Mouse (Mus musculus) Muller cell, postnatal 12 days (primary cell): ENCODE measurements at regions not wholly inside any gene's neighbourhood (a gene's known extent, or its start where the extent isn't known, plus 50 kb on each side); places are given as distances from the start of the nearest gene placed in this dataset.
"Not testable (repeated sequence)": the region's sequence is repeated elsewhere in the genome, so short reads cannot be mapped to it uniquely, and the experiment has no call there.

ENCODE experiments used
- DNase-seq: peaks from one replicate; pipeline ENCODE4 v3.0.0-alpha.2; 2015; ENCODE audit errors: inconsistent ontology term

DNA sequence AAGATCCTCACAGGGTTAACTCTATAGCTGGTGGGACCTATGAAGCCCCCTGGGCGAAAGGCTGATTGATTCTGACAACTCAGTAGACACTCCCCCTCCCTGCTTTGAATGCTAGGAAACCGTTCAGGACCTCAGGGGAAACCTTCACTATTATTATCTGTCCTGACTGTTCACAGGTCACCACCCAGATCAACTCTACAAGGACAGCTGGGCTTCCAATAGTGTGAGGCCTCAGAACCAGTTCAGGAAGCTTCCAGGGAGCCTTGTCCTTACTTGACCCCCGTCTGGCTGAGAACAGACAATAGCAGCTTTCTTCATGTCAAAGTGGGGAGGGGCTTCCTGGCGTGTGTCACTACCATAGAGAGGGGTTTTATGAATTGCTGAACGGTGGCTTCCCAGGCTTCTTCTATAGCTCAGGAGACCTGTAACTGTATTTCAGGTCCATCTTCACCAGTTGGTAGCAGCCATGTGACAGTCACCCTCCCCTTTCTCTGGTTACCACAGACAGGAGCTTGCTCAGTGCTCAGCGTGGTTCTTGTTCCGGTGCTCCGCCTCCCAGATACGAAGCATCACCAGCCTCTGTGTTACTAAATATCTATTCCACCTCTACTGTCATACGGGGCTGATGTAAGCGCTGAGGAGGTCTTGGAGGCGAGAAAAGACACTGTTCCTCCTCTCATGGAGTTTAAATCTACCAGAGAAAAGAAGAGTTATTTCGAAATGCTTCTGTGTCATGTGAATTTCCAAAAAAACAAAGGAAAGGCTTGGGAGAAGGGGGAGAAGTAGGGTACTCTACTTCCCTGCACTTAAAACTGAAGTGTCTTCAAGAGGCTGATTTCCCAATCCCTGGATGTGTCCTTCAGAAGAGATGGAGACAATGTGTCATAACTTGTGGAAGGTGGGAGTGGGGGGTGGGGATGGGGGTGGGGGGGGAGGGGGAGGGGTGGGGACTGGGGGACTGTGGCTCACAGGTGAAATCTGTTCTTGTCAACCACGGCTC lies 96.9 kb downstream of the Vcpkmt start:
- peak; percentile 81 for DNase-seq

DNA sequence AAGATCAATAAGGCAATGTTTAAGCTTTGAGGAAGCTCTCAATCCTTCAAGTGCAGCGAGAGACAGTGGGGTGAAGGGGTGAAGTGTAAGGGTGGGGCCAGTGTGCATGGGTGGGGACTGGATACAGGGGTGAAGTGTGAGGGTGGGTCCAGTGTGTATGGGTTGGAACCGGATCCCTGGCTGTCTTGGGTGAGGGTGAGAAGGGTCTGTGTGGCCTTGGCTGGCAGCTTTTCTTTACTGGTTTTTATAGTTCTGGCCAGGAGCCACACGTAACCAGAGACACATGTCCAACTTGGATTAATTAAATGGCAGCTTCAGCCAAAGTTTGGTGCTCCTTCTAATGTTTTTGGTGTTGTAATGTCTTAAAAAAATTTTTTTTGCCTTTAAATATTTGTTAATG lies 101.4 kb downstream of the Vcpkmt start:
- DNase-seq = no peak

DNA sequence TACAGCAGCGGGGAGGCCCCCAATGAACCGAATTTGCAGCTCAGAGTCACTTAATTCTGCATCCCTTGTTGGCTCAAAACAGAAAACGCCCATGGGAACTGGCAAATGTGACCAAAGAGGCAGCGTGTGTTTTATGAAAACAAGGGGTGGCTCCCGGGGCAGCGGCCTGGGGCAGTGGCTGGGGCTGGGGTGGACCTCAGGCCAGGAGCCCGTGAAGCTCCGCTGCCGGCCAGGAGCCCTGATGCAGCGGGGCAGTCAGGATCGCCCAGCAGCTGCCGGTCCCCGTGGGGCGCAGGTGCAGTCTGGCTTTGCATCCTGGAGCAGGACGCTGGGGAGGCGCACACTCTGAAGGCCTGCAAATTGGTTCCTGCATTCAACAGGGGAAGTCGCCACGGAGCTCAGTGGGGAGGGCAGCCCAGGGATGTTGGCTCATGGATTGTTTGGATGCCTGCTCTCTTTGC lies 104.4 kb upstream of the Gm9887 start:
- peak; percentile 62 for DNase-seq

DNA sequence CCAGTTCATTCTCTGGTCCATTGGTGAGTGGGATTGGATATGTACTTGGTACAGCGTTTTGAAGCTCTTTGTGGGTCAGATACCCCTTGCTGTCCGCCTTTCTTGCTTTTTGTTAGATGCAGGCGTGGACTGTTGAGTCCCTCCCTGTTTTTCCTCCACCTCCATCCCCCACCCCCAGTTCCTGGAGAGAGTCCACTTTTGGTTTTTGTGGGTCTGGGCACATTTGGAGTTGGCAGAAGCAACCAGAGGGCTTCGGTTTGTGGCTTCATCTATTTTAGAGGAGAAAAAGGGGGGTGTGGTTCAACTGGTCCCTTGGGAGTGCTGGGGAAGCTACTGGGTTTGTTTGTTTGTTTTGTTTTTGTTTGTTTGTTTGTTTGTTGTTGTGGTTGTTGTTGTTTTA lies 103.9 kb upstream of the Gm9887 start:
- DNase-seq = peak; percentile 65

DNA sequence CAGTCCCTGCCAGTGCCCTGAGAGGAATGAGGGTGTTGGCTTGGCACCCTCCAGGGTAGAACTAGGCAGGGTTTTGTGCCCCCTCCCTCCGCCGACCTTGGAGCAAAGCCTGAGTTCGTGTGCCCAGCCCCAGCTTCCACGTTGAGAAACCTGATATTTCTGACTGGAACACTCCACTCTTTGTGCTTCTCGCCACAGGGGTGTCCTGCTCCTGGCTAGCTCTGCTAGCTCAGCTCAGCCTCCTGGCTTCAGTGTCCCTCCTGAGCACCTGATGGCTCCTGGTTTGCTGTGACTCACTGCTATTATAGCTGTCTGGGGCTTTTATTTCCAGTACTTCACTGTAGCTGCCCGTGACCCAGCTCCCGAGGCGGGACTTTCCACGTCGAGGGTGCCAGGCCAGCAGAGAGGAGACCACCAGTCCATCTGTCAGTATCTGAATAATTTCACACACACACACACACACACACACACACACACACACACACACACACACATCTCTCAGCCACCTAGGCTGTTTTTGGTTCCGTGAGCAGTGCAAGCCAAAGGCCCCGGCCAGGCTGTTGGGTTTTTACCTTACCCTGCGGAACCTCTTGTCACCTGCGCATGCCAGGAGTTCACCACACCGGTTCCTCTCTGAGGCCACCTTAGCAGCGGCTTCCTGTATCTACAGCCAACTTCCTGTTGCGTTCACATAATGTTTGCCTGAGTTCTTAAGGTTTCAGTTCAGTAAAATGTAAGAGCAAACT lies 102.8 kb upstream of the Gm9887 start:
- DNase-seq = peak; percentile 93

DNA sequence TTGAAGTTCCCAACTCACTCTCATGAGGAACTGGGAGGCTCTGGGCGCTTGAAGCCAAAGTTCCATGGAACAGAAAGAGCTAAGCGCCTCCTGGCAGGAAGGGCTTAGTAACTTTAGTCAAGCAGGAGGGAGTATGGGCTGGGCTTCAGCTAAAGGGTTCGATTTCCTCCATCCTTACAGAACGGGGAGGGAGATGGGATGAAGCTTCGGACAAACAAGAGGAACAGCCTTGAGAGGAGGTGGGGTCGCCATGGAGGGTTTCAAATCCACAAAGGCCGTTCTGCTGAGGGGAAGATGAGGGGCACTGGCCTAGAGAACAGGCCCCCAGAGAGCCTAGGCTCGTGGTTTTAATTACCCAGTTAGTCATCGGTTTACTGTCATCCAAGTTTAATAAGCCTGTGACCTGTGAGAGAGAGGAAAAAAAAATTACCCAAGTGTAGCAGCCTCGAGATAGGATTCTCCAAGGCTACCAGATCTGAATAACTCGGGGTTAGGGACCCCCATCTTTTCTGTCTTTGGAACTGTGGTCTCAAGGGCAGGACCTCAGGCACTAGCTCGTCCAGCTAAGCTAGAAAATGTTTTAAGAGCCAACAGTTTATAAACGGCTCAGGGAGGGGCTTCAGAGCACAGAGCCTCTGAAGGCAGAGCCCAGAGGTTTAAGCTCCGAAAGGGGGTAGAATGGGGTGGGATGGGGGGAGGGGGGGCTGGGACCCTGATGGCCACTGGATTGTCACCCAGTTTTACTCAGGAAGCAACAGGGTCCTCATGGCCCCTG lies 102.1 kb upstream of the Gm9887 start:
- DNase-seq = peak; percentile 64

DNA sequence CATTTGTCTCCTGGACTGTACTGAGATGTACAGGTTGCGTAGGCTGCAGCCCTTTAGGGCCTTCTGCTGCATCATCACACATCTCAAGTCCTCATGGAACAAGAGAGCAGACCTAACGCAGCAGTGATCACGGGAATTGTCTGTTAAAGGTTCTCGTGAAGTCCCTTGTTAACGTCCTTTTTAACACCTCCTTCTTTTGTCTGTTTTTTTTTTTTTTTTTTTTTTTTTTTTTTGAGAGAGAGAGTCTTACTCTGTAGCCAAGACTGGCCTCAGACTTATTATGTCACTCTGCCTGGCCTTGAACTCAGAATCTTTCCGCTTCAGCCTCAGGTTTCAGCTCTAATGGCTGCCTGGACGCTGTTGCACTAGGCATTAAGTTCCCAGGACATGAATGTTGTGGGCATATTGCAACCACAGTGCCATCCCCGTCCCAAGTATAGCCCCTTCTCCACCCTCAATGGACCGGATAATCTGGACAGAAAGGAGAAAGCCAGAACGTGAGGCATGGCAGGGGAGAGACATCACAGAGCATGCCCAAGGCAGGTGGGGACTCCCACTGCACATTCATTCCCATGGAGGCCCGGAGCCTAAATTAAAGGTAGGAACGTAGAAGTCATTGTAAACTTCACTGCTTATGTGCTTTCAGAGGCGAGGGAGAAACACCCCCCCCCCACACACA lies 101.3 kb upstream of the Gm9887 start:
- DNase-seq = no peak

DNA sequence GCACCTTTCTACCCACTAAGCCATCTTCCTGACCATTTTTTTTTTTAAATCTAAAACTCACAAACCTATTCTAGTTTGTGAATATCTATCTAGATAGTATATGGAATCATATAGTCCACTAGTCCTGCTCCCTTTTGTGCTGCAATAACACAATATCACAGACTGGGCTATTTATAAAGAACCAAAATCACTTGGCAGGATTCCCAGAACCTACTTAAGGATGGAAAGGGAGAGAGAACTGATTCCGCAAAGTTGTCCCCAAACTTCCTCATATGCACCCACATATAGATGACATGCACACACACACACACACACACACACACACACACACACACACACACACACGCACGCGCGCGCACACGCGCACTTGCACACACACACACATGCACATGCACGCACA lies 100.7 kb upstream of the Gm9887 start:
- DNase-seq = no peak

DNA sequence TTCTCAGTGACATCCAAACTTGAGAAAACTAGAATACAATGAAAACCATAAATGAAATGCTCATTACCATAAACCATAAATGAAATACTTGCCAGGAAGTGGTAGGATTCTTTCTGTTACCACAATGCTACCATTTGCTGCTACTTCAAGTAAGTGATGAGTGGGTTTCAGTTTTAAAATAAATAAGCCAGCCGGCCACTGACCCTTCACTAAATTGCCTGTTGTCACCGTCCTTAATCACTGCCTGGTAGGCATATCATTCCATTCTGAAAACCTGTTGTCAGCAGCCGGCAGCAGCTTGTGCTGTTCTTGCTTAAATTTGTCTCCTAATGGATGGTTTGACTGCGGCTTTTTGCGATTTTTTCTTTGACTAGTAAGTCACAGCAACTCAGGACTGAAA lies 99.6 kb upstream of the Gm9887 start:
- DNase-seq = peak; percentile 19

DNA sequence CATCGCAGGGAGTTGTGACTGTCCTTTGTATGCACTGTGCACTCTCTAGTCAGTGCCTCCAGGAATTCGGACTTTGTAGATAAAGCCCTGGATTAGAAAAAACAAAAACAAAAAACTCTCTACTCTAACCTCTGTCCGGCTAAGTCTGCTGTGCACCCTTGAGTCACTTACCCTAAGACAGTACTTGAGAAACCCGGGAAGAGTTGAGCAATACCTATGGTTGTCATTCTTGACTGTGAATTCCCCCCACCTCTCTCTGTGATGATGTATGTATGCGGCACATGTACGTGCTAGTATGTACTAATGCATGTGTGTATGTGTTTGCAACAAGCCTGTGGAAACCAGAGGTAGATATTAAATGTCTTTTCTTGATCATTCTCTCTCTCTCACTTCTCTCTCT lies 96.7 kb upstream of the Gm9887 start:
- no peak for DNase-seq

DNA sequence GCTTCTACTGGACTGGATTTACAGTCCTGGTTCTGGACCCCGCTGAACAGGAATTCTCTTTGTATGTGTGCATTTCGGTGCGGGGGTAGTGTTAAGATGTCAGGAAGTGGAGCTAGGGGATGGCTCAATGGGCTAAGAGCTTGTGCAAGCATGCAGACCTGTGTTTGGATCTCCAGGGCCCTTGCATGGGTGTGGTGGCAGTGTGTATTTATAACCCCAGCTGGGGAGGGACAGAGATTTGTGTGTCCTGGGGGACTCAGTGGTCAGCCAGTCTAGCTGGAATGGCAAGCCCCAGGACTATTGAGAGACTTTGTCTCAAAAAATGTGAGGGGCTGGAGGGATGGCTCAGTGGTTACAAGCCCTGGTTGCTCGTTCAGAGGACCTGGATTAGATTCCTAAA lies 95.1 kb upstream of the Gm9887 start:
- DNase-seq = no peak

DNA sequence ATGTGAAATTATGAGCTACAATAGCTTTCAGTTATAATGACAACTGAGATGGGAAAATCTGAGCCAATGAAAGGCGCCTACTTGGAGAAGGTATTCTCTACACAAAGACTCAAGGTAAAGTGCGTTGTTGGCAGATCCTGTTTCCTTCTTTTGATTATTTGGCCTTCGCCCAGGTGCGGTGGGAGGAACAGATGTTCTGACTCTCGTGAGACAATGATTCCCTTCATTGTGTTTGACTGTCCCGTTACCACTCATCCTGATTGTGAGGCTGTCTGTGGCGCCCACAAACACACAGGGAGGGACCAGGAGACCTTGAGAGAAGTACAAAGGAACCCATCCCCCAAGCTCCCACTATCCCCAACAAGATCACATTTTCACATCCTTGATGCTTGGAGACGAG lies 92.6 kb upstream of the Gm9887 start:
- DNase-seq = no peak

DNA sequence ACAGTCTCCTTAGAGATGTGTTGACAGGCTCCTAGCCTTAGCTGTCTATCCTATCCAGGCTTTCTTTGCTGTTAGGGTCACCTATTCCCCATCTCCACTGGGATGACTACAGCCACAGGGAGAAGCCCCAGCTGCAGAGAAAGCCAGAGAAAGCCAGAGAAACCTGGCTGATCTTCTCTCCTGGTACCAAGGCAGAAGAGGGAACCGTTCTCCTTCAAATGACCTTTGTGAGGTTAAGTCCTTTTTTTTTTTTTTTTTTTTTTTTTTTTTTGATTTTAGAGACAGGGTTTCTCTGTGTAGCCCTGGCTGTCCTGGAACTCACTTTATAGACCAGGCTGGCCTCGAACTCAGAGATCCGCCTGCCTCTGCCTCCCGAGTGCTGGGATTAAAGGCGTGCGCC lies 91.1 kb upstream of the Gm9887 start:
- DNase-seq = not testable (repeated sequence)

DNA sequence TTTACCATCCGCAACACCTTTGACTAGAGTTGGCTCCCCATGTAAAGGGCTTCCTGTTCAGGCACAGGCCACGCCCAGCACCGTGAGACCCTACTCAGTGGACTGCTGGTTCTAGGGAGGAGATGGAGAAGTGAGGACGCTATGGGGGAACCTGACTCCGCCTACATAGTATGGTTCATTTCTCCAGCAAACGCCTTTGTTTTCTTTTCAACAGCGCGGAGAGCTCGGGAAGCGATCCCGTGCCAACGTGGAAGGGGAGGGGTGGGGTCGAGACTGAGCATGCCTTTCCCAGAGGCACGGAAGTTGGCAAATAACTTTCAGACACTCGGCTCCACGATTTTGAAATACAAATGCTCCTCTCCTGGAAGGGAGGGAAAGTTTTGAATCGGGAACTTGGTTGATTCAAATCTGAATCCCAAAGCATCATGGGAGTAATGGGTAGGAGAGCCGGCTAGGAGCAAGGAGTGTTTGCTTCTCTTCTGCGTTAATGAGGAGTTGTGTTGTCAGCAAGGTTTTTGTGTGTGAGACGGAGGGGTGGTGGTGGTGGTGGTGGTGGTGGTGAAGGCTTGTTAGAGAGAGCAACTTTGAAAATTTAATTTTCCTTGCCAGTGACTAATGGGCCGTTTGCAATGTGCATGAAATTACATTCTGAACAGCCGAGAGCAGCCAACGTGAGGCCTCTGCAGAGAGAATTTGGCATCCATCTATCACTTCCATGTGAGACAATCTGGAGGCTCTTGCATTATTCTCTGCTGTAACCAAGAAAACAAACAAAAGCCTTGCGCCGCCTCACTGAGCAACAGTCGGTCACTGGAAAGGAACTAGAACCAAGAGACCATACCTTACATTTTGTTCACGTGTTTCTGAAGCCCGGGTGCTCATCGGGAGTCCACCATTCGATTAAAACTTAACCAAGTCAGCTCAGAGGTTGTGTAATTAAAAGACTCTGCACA lies 89.9 kb upstream of the Gm9887 start:
- DNase-seq = peak; percentile 80

DNA sequence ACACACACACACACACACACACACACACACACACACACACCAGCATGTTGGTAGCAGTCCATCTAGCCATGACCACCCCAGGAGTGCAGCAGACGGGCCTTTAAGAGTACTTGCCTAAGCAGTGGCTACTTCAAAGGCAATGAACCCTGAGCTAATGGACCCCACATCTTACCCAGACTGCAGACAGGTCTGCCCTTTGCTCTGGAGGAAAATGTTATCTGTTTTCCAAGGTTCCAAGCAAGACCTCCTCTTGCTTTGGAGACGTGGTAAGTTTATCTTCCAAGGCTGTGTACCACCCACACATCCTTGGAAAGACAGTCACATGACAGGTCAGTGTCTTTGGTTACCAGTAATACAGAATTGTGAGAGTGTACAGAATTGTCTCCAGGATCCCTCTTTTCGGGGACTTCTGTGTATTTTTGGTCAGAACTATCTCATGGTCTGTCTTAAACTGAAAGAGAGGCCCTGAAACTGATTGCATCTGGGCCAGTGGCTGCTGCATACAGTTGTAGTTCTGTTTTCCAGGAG lies 88.4 kb upstream of the Gm9887 start:
- DNase-seq = no peak

DNA sequence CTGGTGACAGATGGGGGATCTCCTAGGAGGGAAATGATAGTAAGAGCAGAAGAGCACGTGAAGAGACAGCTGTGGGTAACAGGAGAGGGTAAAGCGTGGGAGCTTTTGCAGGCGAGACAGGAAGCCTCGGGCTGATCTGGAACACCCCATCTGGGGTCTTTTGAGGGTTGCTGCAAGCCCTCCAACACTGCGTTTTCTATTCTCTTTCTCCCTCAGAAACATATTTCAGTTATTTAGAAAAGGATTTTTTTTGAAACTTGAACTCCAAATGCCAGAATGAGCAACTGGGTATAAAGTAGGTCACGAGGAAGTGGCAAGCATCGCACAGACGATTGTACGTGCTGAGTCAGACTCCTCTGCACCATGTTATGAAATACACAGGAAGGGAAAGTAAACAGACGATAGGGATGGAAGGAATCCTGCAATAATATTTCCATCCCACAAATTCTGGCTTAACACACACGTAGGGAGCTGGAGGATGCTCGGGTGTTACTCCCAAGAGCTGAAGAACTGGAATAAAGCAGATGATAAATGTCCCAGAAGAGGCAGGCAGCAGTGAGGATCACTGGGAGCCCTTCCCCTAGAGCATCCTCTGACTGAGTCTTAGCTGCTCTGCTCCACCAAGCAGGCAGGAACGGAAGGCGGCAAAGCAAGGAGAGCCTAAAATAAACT lies 86.0 kb upstream of the Gm9887 start:
- peak; percentile 74 for DNase-seq

DNA sequence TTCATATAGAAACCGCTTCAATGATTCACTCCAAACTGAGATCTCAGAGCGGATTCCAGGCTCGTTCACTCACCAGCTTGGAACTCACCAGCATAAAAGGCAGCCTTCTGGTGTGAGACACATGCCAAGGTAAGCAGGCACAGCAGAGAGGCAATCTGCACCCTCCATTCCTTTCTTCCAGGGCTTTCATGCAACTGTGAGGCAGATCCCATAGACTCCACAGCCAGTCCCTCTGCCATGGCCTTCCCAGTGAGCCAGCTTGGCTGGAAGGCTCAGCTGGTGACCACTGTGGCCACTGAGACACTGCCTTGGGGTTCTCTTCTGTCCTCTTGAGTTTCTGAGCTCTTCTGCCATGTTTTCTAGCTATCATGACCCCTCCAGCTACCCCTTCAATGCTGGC lies 84.5 kb upstream of the Gm9887 start:
- peak; percentile 46 for DNase-seq

DNA sequence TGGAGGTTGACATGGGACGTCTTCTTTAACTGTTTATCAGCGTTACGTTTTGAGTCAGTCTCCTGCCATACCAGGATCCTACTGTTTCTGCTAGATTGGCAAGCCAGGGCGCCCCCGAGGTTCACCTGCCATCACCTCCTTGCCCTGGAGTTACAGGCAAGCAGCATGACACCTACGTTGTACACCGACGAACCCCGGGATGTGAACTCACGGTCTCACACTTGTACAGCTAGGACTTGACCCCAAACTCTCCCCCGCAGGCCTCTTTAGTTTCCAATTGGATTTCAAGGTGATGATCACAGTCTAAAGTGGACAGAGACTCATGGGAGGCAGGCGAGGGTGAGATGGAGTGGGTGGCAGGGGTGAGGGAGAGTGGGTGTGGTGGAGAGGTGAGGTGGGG lies 83.9 kb upstream of the Gm9887 start:
- DNase-seq = no peak

DNA sequence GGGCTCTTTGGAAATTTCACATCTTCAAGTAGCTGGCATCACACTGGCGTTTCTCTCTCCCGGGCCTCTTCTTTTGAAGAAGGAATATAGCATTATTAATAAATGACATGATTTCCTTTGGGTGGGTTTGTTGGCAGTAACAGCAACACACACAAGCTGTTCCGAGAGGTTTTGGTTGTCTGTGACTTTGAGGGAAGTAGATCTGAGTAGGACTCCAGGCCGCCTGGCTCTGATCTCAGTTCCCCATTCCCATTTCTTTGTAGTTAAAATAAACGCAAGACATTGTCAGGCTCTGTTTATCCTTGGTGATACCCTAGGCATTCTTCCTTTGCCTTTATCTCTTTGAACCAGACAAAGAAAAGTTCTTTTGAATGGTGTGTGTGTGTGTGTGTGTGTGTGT lies 83.3 kb upstream of the Gm9887 start:
- DNase-seq = no peak
